ENCODE assay signal across 9 mouse cellular contexts in genomic region chr10:98349466-98349865, GRCm38 (mm10).
DNase-seq lines count a peak whose midpoint lies in the region; ATAC-seq lines count a peak whose summit lies in the region.
"Had no signal": no experiment of that assay in that cellular context is flagged by ENCODE, and none has a peak within 500 bp of the region (broad histone marks: within the 10 kb centered on the region; RNA-seq: fewer than 3 reads in every experiment).

No protein-coding gene starts in this region.

- no peak overlapping the region for H3K9ac ChIP-seq in forebrain, embryonic 13.5 days
- H3K9ac ChIP-seq in forebrain, embryonic 11.5 days (ENCODE audit: low read length) = no peak overlapping the region
- no peak overlapping the region for H3K9ac ChIP-seq in kidney, embryonic 16.5 days (replicated peaks; ENCODE audit: low read length)
- H3K9ac ChIP-seq in stomach, embryonic 15.5 days = no peak overlapping the region
- H3K9ac ChIP-seq: liver, embryonic 14.5 days had no signal

- no peaks in the 10 kb centered on the region for H3K36me3 ChIP-seq in forebrain, embryonic 13.5 days (ENCODE audit: poor library complexity, severe bottlenecking)
- H3K36me3 ChIP-seq in forebrain, embryonic 11.5 days (ENCODE audit: control insufficient read depth, insufficient read depth, low read length) = no peaks in the 10 kb centered on the region
- H3K36me3 ChIP-seq in kidney, embryonic 16.5 days (ENCODE audit: insufficient read depth, low read length) = no peaks in the 10 kb centered on the region
- no peaks in the 10 kb centered on the region for H3K36me3 ChIP-seq in stomach, embryonic 15.5 days

- H3K27me3 ChIP-seq in forebrain, embryonic 13.5 days = no peaks in the 10 kb centered on the region
- H3K27me3 ChIP-seq in forebrain, embryonic 11.5 days (ENCODE audit: control insufficient read depth, insufficient read depth, low read length) = no peaks in the 10 kb centered on the region
- no peaks in the 10 kb centered on the region for H3K27me3 ChIP-seq in kidney, embryonic 16.5 days (ENCODE audit: insufficient read depth, low read length)
- no peaks in the 10 kb centered on the region for H3K27me3 ChIP-seq in stomach, embryonic 15.5 days (replicated peaks)

- intact Hi-C loops in left cerebral cortex, postnatal 4 days (cut with DNase I) = no loop called here

- H3K27ac ChIP-seq in forebrain, embryonic 13.5 days = no peak overlapping the region
- H3K27ac ChIP-seq in forebrain, embryonic 11.5 days (ENCODE audit: low read depth, low read length) = no peak overlapping the region
- H3K27ac ChIP-seq in kidney, embryonic 16.5 days (ENCODE audit: low read length) = peak overlapping the region; percentile 20; the same call in 1 of the 2 replicates
- H3K27ac ChIP-seq in stomach, embryonic 15.5 days = 0 out of 2 replicates have a peak overlapping the region, but pooled peaks have one; percentile 26
- H3K27ac ChIP-seq: liver, embryonic 14.5 days had no signal

- H3K4me1 ChIP-seq in forebrain, embryonic 13.5 days = no peaks in the 10 kb centered on the region
- no peaks in the 10 kb centered on the region for H3K4me1 ChIP-seq in forebrain, embryonic 11.5 days (replicated peaks; ENCODE audit: control insufficient read depth, insufficient read depth, low read length)
- H3K4me1 ChIP-seq in kidney, embryonic 16.5 days (ENCODE audit: insufficient read depth, low read length) = no peaks in the 10 kb centered on the region
- no peaks in the 10 kb centered on the region for H3K4me1 ChIP-seq in stomach, embryonic 15.5 days

- WGBS in forebrain, embryonic 13.5 days = 78% methylated on average over 5 of the region's 5 CpGs
- WGBS in forebrain, embryonic 11.5 days = 86% methylated on average over 5 of the region's 5 CpGs
- WGBS in kidney, embryonic 16.5 days = 44% methylated on average over 5 of the region's 5 CpGs
- 36% methylated on average over 5 of the region's 5 CpGs for WGBS in stomach, embryonic 15.5 days

- no peak overlapping the region for H3K4me2 ChIP-seq in forebrain, embryonic 13.5 days
- H3K4me2 ChIP-seq in forebrain, embryonic 11.5 days (ENCODE audit: low read depth, low read length, severe bottlenecking) = no peak overlapping the region
- H3K4me2 ChIP-seq in kidney, embryonic 16.5 days (replicated peaks; ENCODE audit: low read depth, low read length) = no peak overlapping the region
- H3K4me2 ChIP-seq in stomach, embryonic 15.5 days = no peak overlapping the region

- no peak for DNase-seq in forebrain, embryonic 11.5 days (ENCODE audit: low spot score)
- peak; percentile 55 for DNase-seq in adrenal gland, postnatal 14 days
- peak; percentile 13 to 57 for DNase-seq in frontal cortex, adult 2 months (ENCODE audit: extremely low spot score in 1 of 2, low spot score in 1 of 2)
- peak; percentile 70 for DNase-seq in left cerebral cortex, postnatal 4 days
- no peak for DNase-seq in spleen, adult 18-20 months

- ATAC-seq in forebrain, embryonic 13.5 days = peak; percentile 58; the same call in 1 of the 2 replicates
- no peak for ATAC-seq in forebrain, embryonic 11.5 days (replicated peaks; ENCODE audit: low FRiP score)
- ATAC-seq in kidney, embryonic 16.5 days (ENCODE audit: low FRiP score, low TSS enrichment) = peak; percentile 51; the same call in 1 of the 2 replicates
- ATAC-seq in stomach, embryonic 15.5 days (ENCODE audit: insufficient read depth, low FRiP score, low read depth) = no peak

- no peak overlapping the region for H3K4me3 ChIP-seq in forebrain, embryonic 13.5 days
- H3K4me3 ChIP-seq in forebrain, embryonic 11.5 days (ENCODE audit: low read depth, low read length) = no peak overlapping the region
- H3K4me3 ChIP-seq in kidney, embryonic 16.5 days (ENCODE audit: low read length) = no peak overlapping the region
- H3K4me3 ChIP-seq in stomach, embryonic 15.5 days (replicated peaks) = no peak overlapping the region

- no peaks in the 10 kb centered on the region for H3K9me3 ChIP-seq in forebrain, embryonic 13.5 days (replicated peaks)
- H3K9me3 ChIP-seq in forebrain, embryonic 11.5 days (ENCODE audit: control insufficient read depth, low read length) = no peaks in the 10 kb centered on the region
- H3K9me3 ChIP-seq in kidney, embryonic 16.5 days (ENCODE audit: low read length) = no peaks in the 10 kb centered on the region
- H3K9me3 ChIP-seq in stomach, embryonic 15.5 days = no peaks in the 10 kb centered on the region

Comparison
In these comparisons a context has a peak if more than half of its experiments do, and no peak if none do; other contexts are left out.
1. ATAC-seq: peak in forebrain, embryonic 13.5 days (single experiment) and kidney, embryonic 16.5 days (single experiment); none in forebrain, embryonic 11.5 days (single experiment) and stomach, embryonic 15.5 days (single experiment).
2. H3K27ac ChIP-seq: peak in kidney, embryonic 16.5 days (single experiment) and stomach, embryonic 15.5 days (single experiment); none in forebrain, embryonic 13.5 days (single experiment) and forebrain, embryonic 11.5 days (single experiment).
3. DNase-seq: peak in adrenal gland, postnatal 14 days (single experiment), frontal cortex, adult 2 months (2 of 2) and left cerebral cortex, postnatal 4 days (single experiment); none in forebrain, embryonic 11.5 days (single experiment) and spleen, adult 18-20 months (0 of 2).